Mouse (Mus musculus) hindbrain, embryonic 11.5 days (tissue): Measurements from ENCODE around the gene Adamtsl4. TPM values are rescaled to one million over a fixed set of nuclear protein-coding genes. Genes with fewer than 3 reads are reported as not detected.
"Not testable (repeated sequence)": the region's sequence is repeated elsewhere in the genome, so short reads cannot be mapped to it uniquely, and the experiment has no call there.

ENCODE experiments used
- ATAC-seq: fragments of 200-750 bp; cut with Nextera tagmentation; 2 replicates; pipeline ENCODE4 v1.8.0; 2017; ENCODE audit warnings: mild to moderate bottlenecking, moderate TSS enrichment, moderate library complexity; ENCODE audit not compliant: low FRiP score
- DNase-seq: peaks from one replicate; pipeline ENCODE4 v3.0.0-alpha.2; 2015; ENCODE audit warnings: low spot score
- H3K27ac ChIP-seq: fragments of 300-500 bp; sonication (generic); 2 replicates; pipeline ENCODE4 v1.5.1; 2014; ENCODE audit warnings: mild to moderate bottlenecking, low read depth, low read length
- H3K27me3 ChIP-seq: fragments of 300-500 bp; sonication (generic); 2 replicates; pipeline ENCODE4 v1.6.1; 2014; ENCODE audit warnings: mild to moderate bottlenecking, low read length, moderate library complexity, mixed read lengths; ENCODE audit not compliant: control insufficient read depth, insufficient read depth
- H3K36me3 ChIP-seq: fragments of 300-500 bp; sonication (generic); 2 replicates; pipeline ENCODE4 v1.6.1; 2014; ENCODE audit warnings: mild to moderate bottlenecking, low read length, moderate library complexity, mixed read lengths; ENCODE audit not compliant: control insufficient read depth, insufficient read depth
- H3K4me1 ChIP-seq: fragments of 300-500 bp; sonication (generic); replicated peaks from 2 replicates; pipeline ENCODE4 v1.6.1; 2014; ENCODE audit warnings: low read length, mixed read lengths; ENCODE audit not compliant: control insufficient read depth, insufficient read depth
- H3K4me2 ChIP-seq: fragments of 300-500 bp; sonication (generic); replicated peaks from 2 replicates; pipeline ENCODE4 v1.6.1; 2014; ENCODE audit warnings: mild to moderate bottlenecking, low read depth, low read length
- H3K4me3 ChIP-seq: fragments of 300-500 bp; sonication (generic); 2 replicates; pipeline ENCODE4 v1.5.1; 2014; ENCODE audit warnings: low read depth, low read length
- H3K9ac ChIP-seq: fragments of 300-500 bp; sonication (generic); 2 replicates; pipeline ENCODE4 v1.6.1; 2014; ENCODE audit warnings: low read depth, low read length
- H3K9me3 ChIP-seq: fragments of 300-500 bp; sonication (generic); 2 replicates; pipeline ENCODE4 v1.6.1; 2016; ENCODE audit warnings: low read length; ENCODE audit not compliant: control insufficient read depth
- WGBS: fragments of 180-500 bp; shearing (Covaris S2); extraction: QIAGEN DNeasy Blood & Tissue Kit; methylation state at CpG from one replicate; pipeline ENCODE4 v1.1.7; 2014; 5-methylcytosine and 5-hydroxymethylcytosine counted together
- polyA plus RNA-seq: library from polyadenylated mRNA; unstranded; fragments of >200 nt; fragmentation: Nextera tagmentation; extraction: Ambion mirVana; gene quantifications from 2 replicates; pipeline ENCODE4 v1.2.1, GENCODE M21; 2014

The Adamtsl4 gene
- polyA plus RNA-seq, 1 experiment from 2014 or later = 0.80 TPM

GRCm38 (mm10) chr3:95657711-95658110 lies 30.0 kb downstream of the Adamtsl4 start:
- DNase-seq = no peak
- Histone ChIP-seq H3K27ac (no peak overlapping the region), H3K9ac (peak overlapping the region; percentile 99; the same call in 1 of the 2 replicates), H3K9me3 (no peaks in the 10 kb centered on the region), H3K4me3 (peak overlapping the region; percentile 95; the same call in 1 of the 2 replicates), H3K4me1 (peaks cover 3% of the 10 kb centered on the region), H3K4me2 (peak overlapping the region; percentile 86), H3K27me3 (no peaks in the 10 kb centered on the region), H3K36me3 (no peaks in the 10 kb centered on the region)
- 91% methylated on average over 3 of the region's 3 CpGs for WGBS
- no peak for ATAC-seq

GRCm38 (mm10) chr3:95657108-95657507 lies 30.6 kb downstream of the Adamtsl4 start:
- WGBS = 89% methylated on average over 3 of the region's 3 CpGs
- Histone ChIP-seq H3K4me1 (peaks cover 3% of the 10 kb centered on the region), H3K27ac (no peak overlapping the region), H3K9me3 (no peaks in the 10 kb centered on the region), H3K9ac (no peak overlapping the region), H3K27me3 (no peaks in the 10 kb centered on the region), H3K4me2 (no peak overlapping the region), H3K36me3 (no peaks in the 10 kb centered on the region), H3K4me3 (no peak overlapping the region)
- DNase-seq = no peak
- ATAC-seq = no peak

DNA sequence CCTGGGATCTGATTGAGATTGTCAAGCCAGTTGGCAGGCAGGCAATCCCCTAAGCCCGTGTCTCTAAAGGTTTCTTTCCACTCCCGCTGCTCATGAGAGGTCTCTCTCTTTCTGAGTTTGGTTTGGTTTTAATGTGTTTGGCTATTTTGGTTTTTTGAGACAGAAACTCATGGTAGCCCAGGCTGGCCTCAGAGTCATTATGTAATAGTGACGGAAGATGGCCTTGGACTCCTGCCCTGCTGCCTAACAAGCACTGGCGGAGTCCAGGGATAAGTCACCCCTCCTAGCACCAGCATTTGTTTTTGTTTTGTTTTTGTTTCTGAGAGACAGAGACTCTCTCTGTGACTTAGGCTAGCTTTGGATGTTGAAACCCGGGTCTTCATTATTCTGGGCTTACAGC lies 32.3 kb downstream of the Adamtsl4 start:
- Histone ChIP-seq H3K27ac (no peak overlapping the region), H3K36me3 (no peaks in the 10 kb centered on the region), H3K4me1 (no peaks in the 10 kb centered on the region), H3K9me3 (no peaks in the 10 kb centered on the region), H3K9ac (no peak overlapping the region), H3K27me3 (no peaks in the 10 kb centered on the region), H3K4me3 (no peak overlapping the region), H3K4me2 (no peak overlapping the region)
- DNase-seq (no peak), ATAC-seq (no peak)
- WGBS = 85% methylated on average over 5 of the region's 5 CpGs

GRCm38 (mm10) chr3:95654371-95654770 lies 33.3 kb downstream of the Adamtsl4 start:
- not testable (repeated sequence) for H3K27ac ChIP-seq, H3K4me2 ChIP-seq, ATAC-seq, H3K9ac ChIP-seq, H3K4me3 ChIP-seq, H3K27me3 ChIP-seq, DNase-seq, H3K4me1 ChIP-seq, H3K9me3 ChIP-seq, H3K36me3 ChIP-seq
- 91% methylated on average over 3 of the region's 3 CpGs for WGBS

DNA sequence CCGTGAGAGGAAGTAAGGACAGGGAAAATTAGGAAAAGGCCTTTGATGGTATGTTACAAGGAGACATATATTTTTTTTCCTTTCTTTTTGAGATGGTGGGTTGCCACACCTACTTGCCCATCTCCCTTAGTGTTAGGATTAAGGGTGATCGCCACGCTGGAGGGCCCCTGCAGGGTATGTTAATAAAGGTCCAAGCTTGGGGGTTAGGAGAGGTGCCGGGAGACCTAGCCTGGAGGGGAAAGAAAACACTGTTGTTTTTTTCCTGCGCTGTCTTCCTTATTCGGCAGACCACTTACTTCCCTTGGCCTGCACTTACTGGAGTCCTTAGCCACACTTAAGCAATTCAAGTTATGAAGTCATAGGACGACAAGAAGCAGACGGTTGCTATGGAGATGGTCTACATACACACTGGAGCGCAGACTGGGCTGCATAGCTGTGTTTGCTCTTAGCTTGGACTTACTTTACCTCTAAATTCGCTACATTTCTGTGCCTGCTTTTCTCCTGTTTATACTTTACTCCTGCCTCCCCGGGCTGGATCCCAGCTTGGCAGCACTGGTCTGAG lies 34.2 kb downstream of the Adamtsl4 start:
- Histone ChIP-seq H3K4me2 (no peak overlapping the region), H3K27ac (no peak overlapping the region), H3K9me3 (no peaks in the 10 kb centered on the region), H3K36me3 (no peaks in the 10 kb centered on the region), H3K4me1 (no peaks in the 10 kb centered on the region), H3K9ac (no peak overlapping the region), H3K4me3 (no peak overlapping the region), H3K27me3 (no peaks in the 10 kb centered on the region)
- no peak for DNase-seq
- WGBS = 26% methylated on average over 11 of the region's 11 CpGs
- no peak for ATAC-seq

- Histone ChIP-seq H3K4me1 (no peaks in the 10 kb centered on the region), H3K4me3 (no peak overlapping the region), H3K9ac (no peak overlapping the region), H3K36me3 (no peaks in the 10 kb centered on the region), H3K4me2 (no peak overlapping the region), H3K9me3 (no peaks in the 10 kb centered on the region), H3K27ac (no peak overlapping the region), H3K27me3 (no peaks in the 10 kb centered on the region)
- whole genome bisulfite sequencing = 14% methylated on average over 6 of the region's 6 CpGs
- no peak for DNase-seq
- no peak for ATAC-seq
Measured at GRCm38 (mm10) chr3:95652871-95653270, 34.8 kb downstream of the Adamtsl4 start.

- H3K27me3 ChIP-seq = no peaks in the 10 kb centered on the region
- ATAC-seq (no peak), DNase-seq (no peak)
- no peak overlapping the region for H3K4me3 ChIP-seq
- 47% methylated on average over 7 of the region's 7 CpGs for WGBS
- no peak overlapping the region for H3K9ac ChIP-seq
- H3K9me3 ChIP-seq = no peaks in the 10 kb centered on the region
- no peaks in the 10 kb centered on the region for H3K4me1 ChIP-seq
- H3K4me2 ChIP-seq = no peak overlapping the region
- H3K36me3 ChIP-seq = no peaks in the 10 kb centered on the region
- no peak overlapping the region for H3K27ac ChIP-seq
Measured at GRCm38 (mm10) chr3:95652204-95652811, 35.4 kb downstream of the Adamtsl4 start.

DNA sequence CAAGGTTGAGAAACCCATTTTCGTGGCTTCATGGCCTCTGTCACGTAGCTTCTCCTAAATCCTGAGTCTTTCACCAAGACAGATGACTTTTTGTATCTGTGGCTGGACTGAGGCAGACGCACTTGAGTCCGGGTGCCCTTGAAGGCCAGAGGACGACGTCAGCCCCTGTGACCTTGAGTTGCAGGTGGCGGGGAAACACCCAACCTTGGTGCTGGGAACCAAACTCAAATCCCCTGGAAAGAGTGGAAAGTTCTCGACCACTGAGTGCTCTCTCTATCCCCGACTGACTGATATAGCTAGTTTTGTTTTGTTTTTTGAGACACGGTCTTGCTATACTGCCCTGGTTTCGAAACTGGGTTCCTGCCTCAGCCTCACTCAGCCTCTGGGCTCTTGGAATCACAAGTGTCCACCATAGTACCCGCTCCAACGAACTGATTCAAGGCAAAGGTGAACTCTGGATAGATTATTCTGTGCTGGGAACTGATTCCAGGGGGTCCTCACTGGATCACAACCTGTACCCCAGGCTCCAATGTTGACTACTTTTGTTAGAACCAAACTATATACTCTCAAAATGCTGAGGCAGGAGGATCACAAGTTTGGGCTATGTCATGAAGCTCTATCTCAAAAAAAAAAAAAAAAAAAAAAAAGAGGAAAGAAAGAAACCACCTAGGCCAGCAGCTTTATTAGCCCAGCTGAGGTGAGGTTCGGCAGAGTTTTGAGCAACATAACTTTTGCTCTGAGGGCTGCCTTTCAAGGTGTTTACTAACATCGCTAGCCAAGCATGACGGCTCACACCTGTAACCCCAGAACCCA lies 36.1 kb downstream of the Adamtsl4 start:
- no peaks in the 10 kb centered on the region for H3K4me1 ChIP-seq
- H3K9ac ChIP-seq = no peak overlapping the region
- H3K9me3 ChIP-seq = no peaks in the 10 kb centered on the region
- H3K4me2 ChIP-seq = no peak overlapping the region
- whole genome bisulfite sequencing = 90% methylated on average over 16 of the region's 16 CpGs
- no peak for ATAC-seq
- no peak overlapping the region for H3K4me3 ChIP-seq
- H3K27me3 ChIP-seq = no peaks in the 10 kb centered on the region
- no peak overlapping the region for H3K27ac ChIP-seq
- H3K36me3 ChIP-seq = no peaks in the 10 kb centered on the region
- no peak for DNase-seq

DNA sequence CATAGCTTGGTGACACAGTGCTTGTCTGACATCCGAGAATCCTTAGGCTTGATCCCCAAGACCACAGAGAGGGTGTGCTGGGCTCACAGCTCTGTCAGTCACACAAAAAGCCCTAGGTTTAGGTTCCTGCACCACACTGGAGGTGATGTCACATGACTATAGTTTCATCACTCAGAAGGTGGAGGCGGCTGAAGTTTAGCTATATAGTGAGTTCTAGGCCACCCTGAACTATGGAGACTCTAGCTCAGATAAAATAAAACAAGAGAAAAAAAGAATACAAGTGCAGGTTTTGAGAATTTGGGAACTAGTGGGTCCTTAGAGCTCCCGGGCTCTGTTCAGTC lies 36.7 kb downstream of the Adamtsl4 start:
- Histone ChIP-seq H3K9ac (no peak overlapping the region), H3K9me3 (no peaks in the 10 kb centered on the region), H3K4me3 (no peak overlapping the region), H3K4me2 (no peak overlapping the region), H3K27me3 (no peaks in the 10 kb centered on the region), H3K4me1 (no peaks in the 10 kb centered on the region), H3K36me3 (no peaks in the 10 kb centered on the region), H3K27ac (no peak overlapping the region)
- DNase-seq (no peak), ATAC-seq (no peak)
- WGBS = 84% methylated on average over 3 of the region's 3 CpGs
